Mouse (Mus musculus): ENCODE results near the gene Olfr1342. TPM values are rescaled to one million over a fixed set of nuclear protein-coding genes. Genes with fewer than 3 reads are reported as not detected.

Olfr1342 gene
- polyA plus RNA-seq, 1 experiment = not detected

DNA sequence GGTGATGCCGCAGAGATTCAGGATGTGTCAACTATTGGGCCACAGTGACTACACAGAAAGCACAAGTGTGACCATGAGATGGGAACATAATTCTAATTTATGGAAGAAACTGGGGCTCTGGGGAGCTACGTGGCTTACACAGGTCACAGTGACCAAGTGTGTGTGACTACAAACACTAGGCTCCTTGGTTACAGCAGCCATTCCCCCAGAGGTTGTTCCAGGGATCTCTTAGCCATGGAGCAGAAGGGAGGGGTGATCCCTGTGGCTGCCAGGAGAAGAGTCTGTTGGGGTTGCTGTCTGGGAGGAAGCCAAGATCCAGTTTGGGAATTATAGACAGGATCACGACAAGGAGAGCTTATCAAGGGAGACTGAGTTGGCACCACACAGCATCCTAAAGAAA lies 10.7 kb upstream of the Olfr1342 start, which contains the start of gene Olfr1341:
Gene Olfr1341 (plus strand): TSS at position 301 of the 400 bp plus-strand sequence.
- H3K4me3 ChIP-seq (ENCODE audit: insufficient read depth, low read length) = no peak within 1 kb of the TSS
- no peak for TF ChIP-seq CTCF (IDR thresholded peaks at IDR 0.05; ENCODE audit: extremely low read depth, insufficient read depth, low read length)
- TF ChIP-seq POLR2A (IDR thresholded peaks at IDR 0.05; ENCODE audit: extremely low read depth, insufficient read depth, low read length) = no peak
- H3K4me1 ChIP-seq (ENCODE audit: control insufficient read depth, insufficient read depth, low read length) = no peaks in the 10 kb centered on the region

DNA sequence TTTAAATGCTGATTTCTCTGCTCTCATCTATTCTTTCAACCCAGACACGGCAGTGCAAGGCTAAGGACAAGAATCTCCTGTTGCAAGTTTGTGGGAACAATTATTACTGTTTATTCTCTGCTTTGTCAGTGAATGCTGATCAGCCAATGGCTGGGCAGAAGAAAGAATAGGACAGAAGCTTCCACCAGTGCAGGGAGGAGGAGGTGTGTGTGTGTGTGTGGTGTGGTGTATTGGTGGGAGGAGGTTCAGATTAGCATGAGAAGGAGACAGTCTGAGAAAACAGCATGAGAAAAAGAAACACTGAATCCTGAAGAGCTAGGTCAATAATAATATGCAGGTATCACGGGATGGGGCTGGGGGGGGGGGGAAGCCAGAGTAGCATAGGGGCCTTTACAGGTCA lies 1.3 kb upstream of the Olfr1342 start:
- H3K4me1 ChIP-seq (ENCODE audit: control insufficient read depth, insufficient read depth, low read length) = no peaks in the 10 kb centered on the region
- H3K4me3 ChIP-seq (ENCODE audit: insufficient read depth, low read length) = no peak overlapping the region
- TF ChIP-seq POLR2A (IDR thresholded peaks at IDR 0.05; ENCODE audit: extremely low read depth, insufficient read depth, low read length) (no peak), CTCF (IDR thresholded peaks at IDR 0.05; ENCODE audit: extremely low read depth, insufficient read depth, low read length) (no peak)
- no peak overlapping the region for H3K27ac ChIP-seq (ENCODE audit: insufficient read depth, low read length)

More for the DNA sequence above, 10.7 kb upstream of the Olfr1342 start, which contains the start of gene Olfr1341:
- H3K27ac ChIP-seq (ENCODE audit: insufficient read depth, low read length) = no peak within 1 kb of the TSS

DNA sequence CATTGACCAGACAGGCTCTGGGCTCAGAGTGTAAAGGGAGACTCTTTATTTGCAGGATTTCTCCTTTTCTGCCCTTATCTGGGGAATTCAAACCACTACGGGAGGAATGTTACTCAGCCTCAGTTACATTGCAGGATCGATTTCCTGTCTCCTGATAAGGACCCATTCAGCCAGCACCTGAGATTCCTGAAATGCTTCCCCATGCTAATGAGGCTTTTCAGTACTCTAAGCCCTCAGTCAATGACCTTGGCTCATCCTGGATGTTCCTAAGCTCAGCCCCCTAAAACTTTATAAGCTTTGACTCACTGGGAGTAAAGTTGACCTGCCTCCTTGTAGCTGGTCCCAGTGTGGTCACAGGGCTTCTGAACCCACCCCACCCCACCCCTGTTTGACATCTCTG lies 5.5 kb downstream of the Olfr1342 start:
- Histone ChIP-seq H3K4me3 (ENCODE audit: insufficient read depth, low read length) (no peak overlapping the region), H3K4me1 (ENCODE audit: control insufficient read depth, insufficient read depth, low read length) (no peaks in the 10 kb centered on the region), H3K27ac (ENCODE audit: insufficient read depth, low read length) (no peak overlapping the region)
- no peak for TF ChIP-seq POLR2A (IDR thresholded peaks at IDR 0.05; ENCODE audit: extremely low read depth, insufficient read depth, low read length)
- no peak for TF ChIP-seq CTCF (IDR thresholded peaks at IDR 0.05; ENCODE audit: extremely low read depth, insufficient read depth, low read length)

DNA sequence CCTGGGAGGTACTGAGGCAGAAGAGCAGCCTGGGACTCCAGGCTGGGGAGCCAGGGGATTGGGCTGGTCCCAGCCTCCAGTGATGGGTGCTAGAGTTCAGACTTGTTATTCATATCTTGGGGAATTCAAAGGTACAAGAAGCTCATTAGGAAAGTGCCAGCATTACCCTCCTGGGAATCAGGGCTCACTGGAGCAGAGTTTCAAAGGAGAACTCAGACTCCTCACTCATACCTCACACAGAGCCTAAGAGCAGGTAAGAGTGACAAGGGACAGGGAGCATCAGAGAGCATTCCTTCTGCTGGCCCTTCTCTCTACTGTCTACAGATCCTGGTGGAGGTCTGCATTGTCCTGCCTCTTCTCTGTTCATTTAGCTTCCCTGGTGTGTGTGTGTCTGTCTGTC lies 33.9 kb downstream of the Olfr1342 start, which contains the start of gene Olfr62:
Gene Olfr62 (plus strand): TSS at position 301 of the 400 bp plus-strand sequence.
- H3K4me1 ChIP-seq (ENCODE audit: control insufficient read depth, insufficient read depth, low read length) = no peaks in the 10 kb centered on the region
- no peak for TF ChIP-seq CTCF (IDR thresholded peaks at IDR 0.05; ENCODE audit: extremely low read depth, insufficient read depth, low read length)
- TF ChIP-seq POLR2A (IDR thresholded peaks at IDR 0.05; ENCODE audit: extremely low read depth, insufficient read depth, low read length) = no peak

DNA sequence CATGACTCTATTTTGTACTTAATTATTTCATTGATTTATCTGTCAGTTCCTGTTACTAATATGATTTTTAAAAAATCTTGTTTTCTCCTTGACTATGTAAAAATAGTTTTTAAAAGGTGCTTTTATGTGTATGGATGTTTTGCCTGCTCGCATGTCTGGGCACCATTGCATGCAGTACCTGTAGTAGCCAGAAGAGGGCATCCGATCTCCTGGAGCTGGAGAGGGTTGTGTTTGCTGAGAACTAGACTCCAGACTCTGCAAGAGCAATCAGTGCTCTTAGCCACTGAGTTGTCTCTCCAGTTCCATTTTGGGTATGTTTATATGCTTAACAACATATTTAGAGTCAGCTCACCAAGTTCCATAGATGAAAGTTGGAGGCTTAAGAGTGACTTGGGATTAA lies 47.3 kb downstream of the Olfr1342 start:
- TF ChIP-seq CTCF (IDR thresholded peaks at IDR 0.05; ENCODE audit: extremely low read depth, insufficient read depth, low read length) (peak; percentile 92), POLR2A (IDR thresholded peaks at IDR 0.05; ENCODE audit: extremely low read depth, insufficient read depth, low read length) (no peak)
- Histone ChIP-seq H3K4me3 (ENCODE audit: insufficient read depth, low read length) (no peak overlapping the region), H3K27ac (ENCODE audit: insufficient read depth, low read length) (no peak overlapping the region), H3K4me1 (ENCODE audit: control insufficient read depth, insufficient read depth, low read length) (no peaks in the 10 kb centered on the region)

More for the DNA sequence above, 33.9 kb downstream of the Olfr1342 start, which contains the start of gene Olfr62:
- Histone ChIP-seq H3K4me3 (ENCODE audit: insufficient read depth, low read length) (no peak within 1 kb of the TSS), H3K27ac (ENCODE audit: insufficient read depth, low read length) (no peak within 1 kb of the TSS)

DNA sequence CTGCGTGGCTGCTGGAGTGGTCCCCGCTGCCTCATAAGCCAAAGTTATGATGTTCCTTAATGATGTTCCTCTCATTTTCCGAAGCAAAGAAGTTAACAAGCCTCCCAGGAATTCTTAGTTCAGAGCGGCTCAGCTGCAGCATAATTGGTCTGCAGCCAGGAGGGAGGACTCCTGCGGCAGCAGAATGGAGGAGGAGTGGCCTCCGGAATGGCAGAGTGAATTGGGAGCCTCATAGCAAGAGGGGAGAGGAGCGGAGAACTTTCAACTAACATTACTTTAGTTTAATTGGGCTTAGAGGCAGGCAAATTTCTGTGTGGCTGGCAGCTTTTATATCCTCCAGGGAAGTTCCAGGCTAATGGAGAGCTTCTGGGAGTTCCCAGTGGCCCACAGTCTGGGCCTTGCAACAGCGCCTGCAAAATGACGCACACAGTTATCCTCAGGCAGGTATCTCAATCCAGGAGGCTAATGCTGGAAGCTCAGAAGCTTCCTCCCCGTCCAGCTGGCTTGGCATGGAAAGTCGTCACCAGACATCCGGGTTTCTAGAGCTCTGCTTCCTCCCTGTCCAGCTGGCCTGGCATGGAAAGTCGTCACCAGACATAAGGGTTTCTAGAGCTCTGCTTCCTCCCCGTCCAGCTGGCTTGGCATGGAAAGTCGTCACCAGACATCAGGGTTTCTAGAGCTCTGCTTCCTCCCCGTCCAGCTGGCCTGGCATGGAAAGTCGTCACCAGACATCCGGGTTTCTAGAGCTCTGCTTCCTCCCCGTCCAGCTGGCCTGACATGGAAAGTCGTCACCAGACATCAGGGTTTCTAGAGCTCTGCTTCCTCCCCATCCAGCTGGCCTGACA lies 50.0 kb downstream of the Olfr1342 start:
- no peaks in the 10 kb centered on the region for H3K4me1 ChIP-seq (ENCODE audit: control insufficient read depth, insufficient read depth, low read length)
- H3K4me3 ChIP-seq (ENCODE audit: insufficient read depth, low read length) = no peak overlapping the region
- no peak overlapping the region for H3K27ac ChIP-seq (ENCODE audit: insufficient read depth, low read length)
- TF ChIP-seq CTCF (IDR thresholded peaks at IDR 0.05; ENCODE audit: extremely low read depth, insufficient read depth, low read length) (no peak), POLR2A (IDR thresholded peaks at IDR 0.05; ENCODE audit: extremely low read depth, insufficient read depth, low read length) (no peak)

Other genes starting within 250 kb of the Olfr1342 start
- 1.4 and 1.5 TPM in 2 replicates for gene Mpl, start 235.2 kb downstream of the Olfr1342 start, polyA plus RNA-seq (2012; rRNA removed)
- 12.8 and 13.2 TPM in 2 replicates for gene Tie1, start 202.7 kb downstream of the Olfr1342 start, polyA plus RNA-seq (2012; rRNA removed)
- 0.19 TPM in 1 of 2 replicates, not detected in the other for gene 2610528J11Rik, start 165.8 kb downstream of the Olfr1342 start, polyA plus RNA-seq (2012; rRNA removed)
- gene Tmem125, start 148.7 kb downstream of the Olfr1342 start, polyA plus RNA-seq (2012; rRNA removed) = 23.7 and 27.7 TPM in 2 replicates
- gene Cfap57, start 72.0 kb downstream of the Olfr1342 start, polyA plus RNA-seq (2012; rRNA removed) = 0.32 and 0.56 TPM in 2 replicates
- 53.1 and 54.8 TPM in 2 replicates for gene Ebna1bp2, start 72.0 kb downstream of the Olfr1342 start, polyA plus RNA-seq (2012; rRNA removed)
- gene Olfr62, start 33.8 kb downstream of the Olfr1342 start, polyA plus RNA-seq (2012; rRNA removed) = not detected in 2 replicates
- gene Olfr1341, start 10.8 kb upstream of the Olfr1342 start, polyA plus RNA-seq (2012; rRNA removed) = not detected in 2 replicates
- gene Olfr1340, start 27.4 kb upstream of the Olfr1342 start, polyA plus RNA-seq (2012; rRNA removed) = not detected in 2 replicates
- gene Olfr1339, start 39.4 kb upstream of the Olfr1342 start, polyA plus RNA-seq (2012; rRNA removed) = not detected in 2 replicates
- not detected in 2 replicates for gene Olfr1338, start 66.0 kb upstream of the Olfr1342 start, polyA plus RNA-seq (2012; rRNA removed)
- not detected in 2 replicates for gene Olfr1337, start 89.8 kb upstream of the Olfr1342 start, polyA plus RNA-seq (2012; rRNA removed)
- gene Olfr1335, start 117.2 kb upstream of the Olfr1342 start, polyA plus RNA-seq (2012; rRNA removed) = not detected in 2 replicates
- gene Olfr1333, start 143.5 kb upstream of the Olfr1342 start, polyA plus RNA-seq (2012; rRNA removed) = not detected in 2 replicates
- not detected in 2 replicates for gene Olfr1331, start 171.9 kb upstream of the Olfr1342 start, polyA plus RNA-seq (2012; rRNA removed)
- gene Olfr1330, start 195.8 kb upstream of the Olfr1342 start, polyA plus RNA-seq (2012; rRNA removed) = not detected in 2 replicates
- gene Olfr1329, start 224.7 kb upstream of the Olfr1342 start, polyA plus RNA-seq (2012; rRNA removed) = not detected in 2 replicates
- gene Olfr1328, start 245.9 kb upstream of the Olfr1342 start, polyA plus RNA-seq (2012; rRNA removed) = not detected in 2 replicates

Data from cortical plate, adult 2 months (tissue).